Mouse (Mus musculus) forebrain, embryonic 12.5 days (tissue): ENCODE results near the gene Tada1. TPM values are rescaled to one million over a fixed set of nuclear protein-coding genes. Genes with fewer than 3 reads are reported as not detected.

Experiments
- ATAC-seq: fragments of 200-750 bp; cut with Nextera tagmentation; 2 replicates; pipeline ENCODE4 v1.8.0; 2017; ENCODE audit warnings: moderate TSS enrichment; ENCODE audit not compliant: low FRiP score
- H3K27ac ChIP-seq: fragments of 300-500 bp; sonication (generic); 2 replicates; pipeline ENCODE4 v1.5.1; 2016; ENCODE audit warnings: mild to moderate bottlenecking
- H3K27me3 ChIP-seq: fragments of 300-500 bp; sonication (generic); 2 replicates; pipeline ENCODE4 v1.6.1; 2016; ENCODE audit warnings: mild to moderate bottlenecking
- H3K36me3 ChIP-seq: fragments of 300-500 bp; sonication (generic); replicated peaks from 2 replicates; pipeline ENCODE4 v1.6.1; 2016; ENCODE audit warnings: mild to moderate bottlenecking
- H3K4me1 ChIP-seq: fragments of 300-500 bp; sonication (generic); 2 replicates; pipeline ENCODE4 v1.6.1; 2016
- H3K4me2 ChIP-seq: fragments of 300-500 bp; sonication (generic); 2 replicates; pipeline ENCODE4 v1.6.1; 2016; ENCODE audit warnings: mild to moderate bottlenecking, moderate library complexity
- H3K4me3 ChIP-seq: fragments of 300-500 bp; sonication (generic); replicated peaks from 2 replicates; pipeline ENCODE4 v1.5.1; 2016; ENCODE audit warnings: mild to moderate bottlenecking
- H3K9ac ChIP-seq: fragments of 300-500 bp; sonication (generic); 2 replicates; pipeline ENCODE4 v1.6.1; 2016; ENCODE audit warnings: mild to moderate bottlenecking
- H3K9me3 ChIP-seq: fragments of 300-500 bp; sonication (generic); 2 replicates; pipeline ENCODE4 v1.6.1; 2016
- WGBS: fragments of 180-500 bp; shearing (Covaris S2); methylation state at CpG from one replicate; pipeline ENCODE4 v1.1.7; 2016; 5-methylcytosine and 5-hydroxymethylcytosine counted together
- polyA plus RNA-seq: library from polyadenylated mRNA; unstranded; fragments of >200 nt; fragmentation: Nextera tagmentation; extraction: Ambion mirVana; gene quantifications from 2 replicates; pipeline ENCODE4 v1.2.1, GENCODE M21; 2016

The Tada1 gene
- polyA plus RNA-seq = 63.0 and 66.7 TPM in 2 replicates

DNA sequence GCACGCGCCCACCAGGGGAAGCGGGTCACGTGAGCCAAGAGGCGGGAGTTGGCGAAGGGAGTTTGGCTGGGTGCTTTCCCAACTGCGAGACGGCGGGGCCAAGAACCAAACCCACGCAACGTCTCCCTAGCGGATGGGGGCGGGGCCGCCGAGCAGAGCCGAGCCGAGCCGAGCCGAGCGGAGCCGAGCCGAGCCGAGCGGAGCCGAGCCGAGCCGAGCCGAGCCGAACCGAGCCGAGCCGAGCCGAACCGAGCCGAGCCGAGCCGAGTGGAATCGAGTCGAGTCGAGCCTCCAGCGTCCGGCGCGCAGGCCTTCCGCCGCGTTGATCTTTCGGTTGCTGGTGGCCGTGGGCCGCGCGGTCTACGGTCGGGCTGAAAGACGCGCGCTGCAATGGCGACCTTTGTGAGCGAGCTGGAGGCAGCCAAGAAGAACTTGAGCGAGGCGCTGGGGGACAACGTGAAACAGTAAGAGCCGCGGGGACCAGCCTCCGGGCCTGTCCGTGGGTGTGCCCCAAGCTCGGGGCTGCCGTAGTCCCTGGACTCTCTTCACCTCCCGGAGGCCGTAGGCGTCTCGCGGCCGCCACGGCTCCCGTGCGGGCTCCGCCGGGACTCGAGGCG, at the start of gene Tada1:
Gene Tada1, plus strand, starts transcription at position 85 of the 617 bp plus-strand sequence.
- Histone ChIP-seq H3K4me1 (peaks cover 21% of the 10 kb centered on the region), H3K36me3 (peaks cover 20% of the 10 kb centered on the region), H3K27ac (peak within 1 kb of the TSS; percentile 89), H3K9ac (peak within 1 kb of the TSS; percentile 98), H3K4me3 (peak within 1 kb of the TSS; percentile 98), H3K4me2 (peak within 1 kb of the TSS; percentile 67), H3K9me3 (no peaks in the 10 kb centered on the region), H3K27me3 (no peaks in the 10 kb centered on the region)
- peak; percentile 94 for ATAC-seq
- under 1% methylated on average over 79 of the region's 81 CpGs for WGBS

DNA sequence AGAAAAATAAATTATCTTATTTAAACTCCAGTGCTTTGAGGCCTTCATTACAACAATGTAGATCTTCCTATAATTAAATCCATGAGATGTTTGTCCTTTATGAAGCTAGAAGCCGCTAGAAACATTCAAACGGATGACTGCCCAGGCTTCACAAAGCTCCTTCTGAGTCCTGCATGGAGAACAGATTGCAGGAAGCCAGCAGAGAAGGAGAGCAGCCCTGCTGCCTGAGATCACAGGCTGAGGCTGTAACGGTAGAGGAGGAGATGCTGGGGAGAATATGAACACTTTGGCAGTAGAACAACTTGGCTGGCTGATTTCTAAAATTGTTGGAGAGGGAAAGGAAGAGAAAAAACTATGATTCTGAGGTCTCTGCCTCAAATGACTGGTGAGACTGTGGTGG, 48.1 kb upstream of the Tada1 start:
- H3K4me2 ChIP-seq = no peak overlapping the region
- H3K9me3 ChIP-seq = no peaks in the 10 kb centered on the region
- no peaks in the 10 kb centered on the region for H3K36me3 ChIP-seq
- no peaks in the 10 kb centered on the region for H3K27me3 ChIP-seq
- ATAC-seq = no peak
- H3K4me1 ChIP-seq = no peaks in the 10 kb centered on the region; the same call in 1 of the 2 replicates
- no peak overlapping the region for H3K4me3 ChIP-seq
- no peak overlapping the region for H3K9ac ChIP-seq
- 67% methylated on average over 3 of the region's 3 CpGs for WGBS
- H3K27ac ChIP-seq = no peak overlapping the region

DNA sequence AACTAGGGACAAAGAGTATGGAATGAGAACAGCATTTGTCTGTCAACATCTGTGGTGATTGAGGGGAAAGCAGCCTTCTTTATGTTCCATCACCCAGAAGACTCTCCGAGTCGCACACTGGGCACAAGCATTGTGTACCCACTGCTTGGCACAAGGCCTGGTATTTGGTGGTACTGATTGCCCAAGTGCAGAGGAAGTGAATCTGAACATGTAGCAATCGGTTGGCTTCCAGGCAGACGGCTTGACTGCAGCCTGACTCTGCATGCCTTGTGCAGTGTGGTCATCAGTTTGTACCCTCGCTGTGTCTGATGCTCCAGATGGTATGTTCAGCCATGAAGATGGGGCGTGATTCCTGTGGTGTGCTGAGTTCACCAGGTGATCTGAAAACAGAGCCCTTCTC, 39.8 kb upstream of the Tada1 start:
- Histone ChIP-seq H3K4me1 (peaks cover under 1% of the 10 kb centered on the region; the same call in 1 of the 2 replicates), H3K27me3 (no peaks in the 10 kb centered on the region)

DNA sequence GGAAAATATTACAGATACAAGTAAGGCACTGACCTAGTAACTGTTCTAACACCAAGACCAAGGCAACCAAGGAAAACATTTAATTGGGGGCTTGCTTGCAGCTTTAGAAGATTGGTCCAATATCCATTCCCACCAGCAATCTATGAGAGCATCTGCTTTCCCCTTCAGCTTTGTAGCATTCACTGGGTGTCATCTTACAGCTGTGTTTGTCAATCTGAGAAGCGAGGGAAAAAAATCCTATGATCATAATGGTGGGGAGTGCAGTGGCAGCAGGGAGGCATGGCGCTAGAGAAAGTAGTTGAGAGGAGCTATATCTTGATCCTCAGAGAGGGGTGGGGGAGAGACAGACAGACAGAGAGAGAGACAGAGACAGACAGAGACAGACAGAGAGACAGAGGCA, 36.8 kb upstream of the Tada1 start:
- H3K9me3 ChIP-seq = no peaks in the 10 kb centered on the region
- no peak for ATAC-seq
- peaks cover 7% of the 10 kb centered on the region for H3K4me1 ChIP-seq
- H3K4me2 ChIP-seq = no peak overlapping the region
- H3K36me3 ChIP-seq = no peaks in the 10 kb centered on the region
- WGBS = 72% methylated on average over 2 of the region's 2 CpGs
- no peak overlapping the region for H3K4me3 ChIP-seq
- H3K27me3 ChIP-seq = no peaks in the 10 kb centered on the region
- H3K9ac ChIP-seq = no peak overlapping the region
- H3K27ac ChIP-seq = no peak overlapping the region

More for the DNA sequence above, 39.8 kb upstream of the Tada1 start:
- no peak overlapping the region for H3K27ac ChIP-seq
- no peak overlapping the region for H3K4me3 ChIP-seq
- H3K4me2 ChIP-seq = no peak overlapping the region
- H3K9me3 ChIP-seq = no peaks in the 10 kb centered on the region
- H3K36me3 ChIP-seq = no peaks in the 10 kb centered on the region
- ATAC-seq = no peak
- no peak overlapping the region for H3K9ac ChIP-seq
- 92% methylated on average over 6 of the region's 6 CpGs for WGBS

DNA sequence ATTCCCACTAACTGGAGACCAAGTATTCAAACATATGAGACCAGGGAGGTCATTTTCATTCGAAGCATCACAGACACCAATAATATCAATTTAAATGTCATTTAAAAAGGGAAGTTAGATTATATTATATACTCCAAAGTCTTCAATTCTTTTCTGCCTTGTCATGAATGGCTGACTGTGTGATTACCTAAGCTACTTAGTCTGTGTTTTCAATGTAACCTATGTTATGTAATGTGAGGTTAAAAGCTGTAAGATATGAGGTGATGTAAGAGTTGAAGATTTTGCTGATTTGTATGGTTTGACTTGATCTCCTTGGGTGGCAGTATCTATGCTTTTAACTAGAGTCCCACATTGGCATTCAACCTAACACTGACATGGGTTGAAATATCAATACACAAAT, 36.4 kb upstream of the Tada1 start:
- Histone ChIP-seq H3K27ac (no peak overlapping the region), H3K36me3 (no peaks in the 10 kb centered on the region), H3K9me3 (no peaks in the 10 kb centered on the region), H3K4me2 (no peak overlapping the region), H3K9ac (no peak overlapping the region), H3K27me3 (no peaks in the 10 kb centered on the region), H3K4me1 (peaks cover 7% of the 10 kb centered on the region), H3K4me3 (no peak overlapping the region)
- WGBS = 83% methylated on average over 1 of the region's 1 CpGs
- ATAC-seq = no peak

DNA sequence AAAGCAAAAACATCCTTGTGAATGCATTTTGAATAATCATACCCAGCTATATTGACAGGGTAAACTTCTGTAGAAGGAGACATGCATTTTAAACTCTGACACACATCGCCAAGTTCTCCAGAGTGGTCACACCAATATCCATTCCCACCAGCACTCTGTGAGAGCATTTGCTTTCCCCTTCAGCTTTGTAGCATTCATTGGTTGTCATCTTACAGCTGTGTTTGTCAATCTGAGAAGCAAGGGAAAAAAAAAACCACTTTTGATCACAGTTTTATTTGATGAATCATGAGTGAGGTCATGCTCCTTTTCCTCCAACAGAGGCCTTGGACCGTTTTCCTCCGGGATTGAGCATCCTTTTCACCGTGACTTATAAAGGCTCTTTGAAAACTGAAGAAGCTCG, 35.3 kb upstream of the Tada1 start:
- ATAC-seq = no peak
- Histone ChIP-seq H3K27me3 (no peaks in the 10 kb centered on the region), H3K27ac (no peak overlapping the region), H3K9me3 (no peaks in the 10 kb centered on the region), H3K36me3 (no peaks in the 10 kb centered on the region), H3K4me3 (no peak overlapping the region), H3K4me1 (peaks cover 7% of the 10 kb centered on the region), H3K4me2 (no peak overlapping the region), H3K9ac (no peak overlapping the region)
- 55% methylated on average over 5 of the region's 5 CpGs for WGBS

DNA sequence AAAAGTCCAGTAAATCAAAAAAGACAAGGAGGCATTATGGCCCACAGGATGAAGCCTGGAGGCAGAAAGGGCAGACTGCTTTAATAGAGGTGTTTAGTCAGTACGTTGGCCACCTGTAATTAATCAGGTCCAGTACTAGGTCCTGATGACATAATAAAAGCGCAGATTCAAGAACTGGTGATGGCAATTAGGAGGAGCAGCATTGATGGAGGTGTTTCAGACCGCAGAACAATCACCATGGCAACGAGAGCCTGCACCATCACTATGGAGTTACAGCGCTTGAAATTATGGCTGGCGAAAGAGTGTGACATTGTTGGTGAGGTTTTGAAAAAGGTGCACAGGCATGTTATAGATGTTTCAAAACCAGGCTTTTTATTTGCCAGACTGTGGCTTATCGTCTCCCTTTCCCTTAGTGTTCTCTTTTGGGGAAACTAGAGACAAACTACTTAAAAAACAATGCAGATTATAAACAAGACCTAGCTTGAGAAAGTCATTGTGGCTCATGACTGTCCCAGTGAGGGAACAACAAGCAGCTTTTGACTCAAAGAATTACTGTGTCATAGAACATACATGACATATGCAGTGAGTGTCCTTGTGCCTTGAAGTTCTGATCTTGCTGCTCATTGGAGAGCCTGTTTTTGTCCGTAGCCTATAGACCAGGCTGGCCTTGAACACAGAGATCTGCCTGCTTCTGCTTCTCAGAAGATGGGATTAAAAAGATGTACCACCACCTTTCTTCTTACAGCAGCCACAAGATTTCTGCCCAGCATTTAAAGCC, 34.4 kb upstream of the Tada1 start:
- H3K27ac ChIP-seq = no peak overlapping the region
- 46% methylated on average over 8 of the region's 8 CpGs for WGBS

DNA sequence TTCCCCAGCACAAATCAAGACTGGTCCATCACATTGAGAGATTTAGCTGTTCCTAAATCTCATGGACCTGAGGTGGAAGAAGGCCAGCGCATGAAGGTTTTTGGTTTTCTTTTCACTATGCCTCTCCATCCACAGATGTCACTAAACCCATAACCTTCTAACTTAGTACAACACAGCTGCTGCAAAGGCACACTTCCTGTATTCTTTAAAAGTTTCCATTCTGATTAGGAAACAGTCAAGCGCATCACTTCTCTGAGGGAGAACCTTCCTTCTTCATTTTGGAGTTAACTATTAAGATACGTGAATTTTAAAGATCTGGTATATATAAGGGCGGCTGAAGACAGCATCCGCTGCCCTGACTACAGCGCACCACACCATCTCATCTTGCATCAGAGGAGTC, 33.3 kb upstream of the Tada1 start:
- H3K4me2 ChIP-seq = no peak overlapping the region
- ATAC-seq = no peak
- H3K4me1 ChIP-seq = peaks cover 7% of the 10 kb centered on the region
- no peak overlapping the region for H3K9ac ChIP-seq
- no peaks in the 10 kb centered on the region for H3K27me3 ChIP-seq
- H3K36me3 ChIP-seq = no peaks in the 10 kb centered on the region
- WGBS = 96% methylated on average over 6 of the region's 6 CpGs
- no peak overlapping the region for H3K4me3 ChIP-seq
- no peak overlapping the region for H3K27ac ChIP-seq
- no peaks in the 10 kb centered on the region for H3K9me3 ChIP-seq

More for the DNA sequence above, 34.4 kb upstream of the Tada1 start:
- no peak overlapping the region for H3K4me3 ChIP-seq
- no peaks in the 10 kb centered on the region for H3K9me3 ChIP-seq
- no peak overlapping the region for H3K4me2 ChIP-seq
- no peak overlapping the region for H3K9ac ChIP-seq
- peaks cover 7% of the 10 kb centered on the region for H3K4me1 ChIP-seq
- no peaks in the 10 kb centered on the region for H3K36me3 ChIP-seq
- ATAC-seq = peak; percentile 81; the same call in 1 of the 2 replicates
- no peaks in the 10 kb centered on the region for H3K27me3 ChIP-seq

DNA sequence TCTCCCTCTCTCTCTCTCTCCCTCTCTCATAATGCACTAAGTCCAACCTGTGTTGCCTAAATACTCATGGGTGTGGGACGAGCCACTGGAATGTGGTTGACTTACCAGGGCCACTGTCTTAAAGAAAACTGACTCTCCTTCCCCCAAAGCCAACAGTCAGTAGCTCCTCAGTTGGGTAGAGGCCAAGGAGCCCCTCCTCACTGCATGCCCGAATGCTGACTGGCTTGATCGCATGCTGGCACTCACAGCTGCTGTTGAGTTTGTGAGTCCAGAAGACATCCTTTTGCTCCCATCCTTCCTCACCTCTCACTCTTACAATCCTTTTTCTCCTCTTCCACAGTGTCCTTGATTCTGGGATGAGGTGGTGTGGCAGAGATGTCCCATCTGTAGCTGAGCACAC, 32.0 kb upstream of the Tada1 start:
- H3K27ac ChIP-seq = no peak overlapping the region
- H3K4me3 ChIP-seq = no peak overlapping the region
- no peaks in the 10 kb centered on the region for H3K27me3 ChIP-seq
- no peaks in the 10 kb centered on the region for H3K36me3 ChIP-seq
- no peak overlapping the region for H3K4me2 ChIP-seq
- ATAC-seq = no peak
- no peaks in the 10 kb centered on the region for H3K9me3 ChIP-seq
- WGBS = 92% methylated on average over 3 of the region's 3 CpGs
- H3K9ac ChIP-seq = no peak overlapping the region
- H3K4me1 ChIP-seq = peaks cover 7% of the 10 kb centered on the region

DNA sequence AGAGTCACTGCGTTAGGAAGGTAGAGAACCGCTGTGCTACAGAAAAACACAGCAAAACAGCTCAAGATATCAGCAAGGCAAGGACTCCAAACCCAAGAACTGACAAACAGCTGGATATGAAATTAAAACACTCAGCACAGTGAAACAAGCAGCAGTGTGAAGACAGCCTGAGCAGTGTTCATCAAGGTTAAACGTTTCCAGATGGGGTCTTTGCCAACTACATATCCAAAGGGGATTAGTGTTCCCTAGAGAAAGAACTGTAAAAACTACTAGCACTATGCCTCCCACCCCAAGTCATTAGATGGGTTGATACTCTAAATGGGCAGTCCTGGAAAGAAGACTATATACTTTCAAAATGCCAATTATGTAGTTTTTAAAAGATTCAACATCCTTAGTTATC, 29.6 kb upstream of the Tada1 start:
- 82% methylated on average over 3 of the region's 3 CpGs for WGBS
- no peak overlapping the region for H3K4me2 ChIP-seq

DNA sequence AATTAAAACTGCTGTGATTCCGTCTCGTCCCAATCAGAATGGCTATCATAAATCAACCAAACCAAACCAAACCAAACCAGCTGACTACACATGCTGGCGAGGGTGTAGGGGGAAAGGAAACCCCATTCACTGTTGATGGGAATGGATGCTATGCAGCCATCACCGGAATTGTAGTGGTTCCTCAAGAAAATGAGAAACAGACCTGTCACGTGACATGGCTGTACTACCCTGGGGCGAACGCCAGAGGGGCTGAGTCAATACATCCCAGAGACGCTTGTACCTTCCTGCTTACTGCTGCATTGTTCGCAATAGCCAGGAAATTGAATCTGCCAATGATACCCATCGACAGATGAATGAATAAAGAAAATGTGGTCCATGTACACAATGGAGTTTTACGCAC, 29.1 kb upstream of the Tada1 start:
- H3K4me3 ChIP-seq = no peak overlapping the region
- no peak overlapping the region for H3K27ac ChIP-seq
- no peak for ATAC-seq
- 0 out of 2 replicates have a peak, but pooled peaks cover under 1% of the 10 kb centered on the region for H3K4me1 ChIP-seq
- H3K9ac ChIP-seq = no peak overlapping the region
- WGBS = 87% methylated on average over 11 of the region's 11 CpGs
- H3K27me3 ChIP-seq = no peaks in the 10 kb centered on the region
- H3K4me2 ChIP-seq = no peak overlapping the region
- no peaks in the 10 kb centered on the region for H3K36me3 ChIP-seq
- H3K9me3 ChIP-seq = no peaks in the 10 kb centered on the region

More for the DNA sequence above, 29.6 kb upstream of the Tada1 start:
- Histone ChIP-seq H3K4me1 (peaks cover 5% of the 10 kb centered on the region), H3K36me3 (no peaks in the 10 kb centered on the region), H3K9me3 (no peaks in the 10 kb centered on the region), H3K9ac (no peak overlapping the region), H3K27ac (no peak overlapping the region), H3K27me3 (no peaks in the 10 kb centered on the region), H3K4me3 (no peak overlapping the region)
- ATAC-seq = no peak

DNA sequence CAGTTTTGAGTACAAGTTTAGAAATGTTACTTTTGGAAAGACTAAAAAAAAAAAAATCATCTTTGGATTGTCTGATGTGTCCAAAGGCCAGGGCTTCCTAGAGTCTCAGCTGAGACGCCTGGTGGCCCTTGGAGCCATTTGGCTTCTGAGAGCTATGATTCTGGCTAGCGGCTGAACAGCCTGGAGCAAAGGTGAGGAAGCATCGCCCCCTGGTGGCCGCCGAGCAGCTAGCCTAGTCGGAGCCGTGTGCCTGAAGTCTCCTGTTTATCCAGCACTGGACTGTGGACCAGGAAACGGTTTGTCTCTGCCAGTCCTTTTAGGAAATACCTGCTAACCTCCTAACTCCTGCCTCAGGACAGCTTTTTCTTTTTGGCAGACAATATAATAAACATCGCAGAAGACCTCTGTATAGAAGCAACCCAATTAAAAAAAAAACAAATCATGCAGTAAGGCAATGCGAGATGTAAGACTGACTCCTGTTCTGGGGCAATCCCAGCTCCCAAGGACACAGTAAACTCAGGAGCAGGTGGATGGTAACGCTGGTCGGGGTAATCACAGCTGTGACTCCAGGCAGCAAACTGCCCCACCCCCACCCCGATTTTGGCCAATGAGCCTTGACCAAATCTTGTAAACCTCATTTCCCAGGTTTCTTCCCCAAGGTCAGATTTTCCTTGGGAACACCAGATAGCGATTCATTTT, 18.6 kb upstream of the Tada1 start:
- Histone ChIP-seq H3K27ac (no peak overlapping the region), H3K9me3 (no peaks in the 10 kb centered on the region), H3K27me3 (no peaks in the 10 kb centered on the region), H3K4me2 (no peak overlapping the region), H3K4me3 (no peak overlapping the region), H3K9ac (no peak overlapping the region), H3K4me1 (peaks cover 2% of the 10 kb centered on the region; the same call in 1 of the 2 replicates), H3K36me3 (no peaks in the 10 kb centered on the region)
- ATAC-seq = peak; percentile 92
- 26% methylated on average over 14 of the region's 14 CpGs for WGBS
